Mouse (Mus musculus): Measurements from ENCODE around the gene Olfr1344. TPM values are rescaled to one million over a fixed set of nuclear protein-coding genes. Genes with fewer than 3 reads are reported as not detected.

Gene Olfr1344
- not detected in 2 replicates for polyA plus RNA-seq (2012; ENCODE audit: insufficient read depth, insufficient read length, missing spikeins)

- Histone ChIP-seq H3K4me1 (ENCODE audit: control insufficient read depth, insufficient read depth, low read length) (no peaks in the 10 kb centered on the region), H3K4me3 (ENCODE audit: insufficient read depth, low read length) (no peak within 1 kb of the TSS), H3K27ac (ENCODE audit: insufficient read depth, low read depth, low read length) (no peak within 1 kb of the TSS)
- no peak for TF ChIP-seq POLR2A (IDR thresholded peaks at IDR 0.05; ENCODE audit: borderline replicate concordance, low read depth, low read length)
- no peak for TF ChIP-seq CTCF (IDR thresholded peaks at IDR 0.05; ENCODE audit: low read depth, low read length)
Measured at GRCm38 (mm10) chr7:6438388-6438787, at the start of gene Olfr1344. Olfr1344 (plus strand) TSS chr7:6438688.

- no peak overlapping the region for H3K27ac ChIP-seq (ENCODE audit: insufficient read depth, low read depth, low read length)
- peaks cover 3% of the 10 kb centered on the region for H3K4me1 ChIP-seq (ENCODE audit: control insufficient read depth, insufficient read depth, low read length)
- TF ChIP-seq POLR2A (IDR thresholded peaks at IDR 0.05; ENCODE audit: borderline replicate concordance, low read depth, low read length), result no peak
- no peak for TF ChIP-seq CTCF (IDR thresholded peaks at IDR 0.05; ENCODE audit: low read depth, low read length)
Measured at GRCm38 (mm10) chr7:6388971-6389370, 49.5 kb upstream of the Olfr1344 start.

GRCm38 (mm10) chr7:6389449-6389848 is 49.0 kb upstream of the Olfr1344 start:
- TF ChIP-seq CTCF (IDR thresholded peaks at IDR 0.05; ENCODE audit: low read depth, low read length), result no peak
- no peak for TF ChIP-seq POLR2A (IDR thresholded peaks at IDR 0.05; ENCODE audit: borderline replicate concordance, low read depth, low read length)
- no peak overlapping the region for H3K4me3 ChIP-seq (ENCODE audit: insufficient read depth, low read length)

More at GRCm38 (mm10) chr7:6388971-6389370, 49.5 kb upstream of the Olfr1344 start:
- H3K4me3 ChIP-seq (ENCODE audit: insufficient read depth, low read length), result no peak overlapping the region

GRCm38 (mm10) chr7:6397996-6398975 is 40.2 kb upstream of the Olfr1344 start, which contains the start of gene Smim17:
Smim17 (plus strand) TSS chr7:6398715.
- no peak within 1 kb of the TSS for H3K27ac ChIP-seq (ENCODE audit: insufficient read depth, low read depth, low read length)

More at GRCm38 (mm10) chr7:6389449-6389848, 49.0 kb upstream of the Olfr1344 start:
- Histone ChIP-seq H3K27ac (ENCODE audit: insufficient read depth, low read depth, low read length) (no peak overlapping the region), H3K4me1 (ENCODE audit: control insufficient read depth, insufficient read depth, low read length) (no peaks in the 10 kb centered on the region; the same call in 1 of the 2 replicates)

GRCm38 (mm10) chr7:6410043-6410442 is 28.4 kb upstream of the Olfr1344 start, which contains the start of gene Gm20715:
Gm20715 (plus strand) TSS chr7:6410277.
- Histone ChIP-seq H3K27ac (ENCODE audit: insufficient read depth, low read depth, low read length) (no peak within 1 kb of the TSS), H3K4me1 (ENCODE audit: control insufficient read depth, insufficient read depth, low read length) (no peaks in the 10 kb centered on the region), H3K4me3 (ENCODE audit: insufficient read depth, low read length) (no peak within 1 kb of the TSS)
- TF ChIP-seq POLR2A (IDR thresholded peaks at IDR 0.05; ENCODE audit: borderline replicate concordance, low read depth, low read length), result no peak
- no peak for TF ChIP-seq CTCF (IDR thresholded peaks at IDR 0.05; ENCODE audit: low read depth, low read length)

More at GRCm38 (mm10) chr7:6397996-6398975, 40.2 kb upstream of the Olfr1344 start, which contains the start of gene Smim17:
- TF ChIP-seq POLR2A (IDR thresholded peaks at IDR 0.05; ENCODE audit: borderline replicate concordance, low read depth, low read length), result no peak
- no peak for TF ChIP-seq CTCF (IDR thresholded peaks at IDR 0.05; ENCODE audit: low read depth, low read length)
- peaks cover 3% of the 10 kb centered on the region; the same call in 1 of the 2 replicates for H3K4me1 ChIP-seq (ENCODE audit: control insufficient read depth, insufficient read depth, low read length)
- peak within 1 kb of the TSS; percentile 70 for H3K4me3 ChIP-seq (ENCODE audit: insufficient read depth, low read length)

GRCm38 (mm10) chr7:6414626-6415441 is 23.7 kb upstream of the Olfr1344 start:
- TF ChIP-seq CTCF (IDR thresholded peaks at IDR 0.05; ENCODE audit: low read depth, low read length) (no peak), POLR2A (IDR thresholded peaks at IDR 0.05; ENCODE audit: borderline replicate concordance, low read depth, low read length) (no peak)
- H3K27ac ChIP-seq (ENCODE audit: insufficient read depth, low read depth, low read length), result no peak overlapping the region
- no peak overlapping the region for H3K4me3 ChIP-seq (ENCODE audit: insufficient read depth, low read length)
- H3K4me1 ChIP-seq (ENCODE audit: control insufficient read depth, insufficient read depth, low read length), result no peaks in the 10 kb centered on the region

- TF ChIP-seq POLR2A (IDR thresholded peaks at IDR 0.05; ENCODE audit: borderline replicate concordance, low read depth, low read length) (no peak), CTCF (IDR thresholded peaks at IDR 0.05; ENCODE audit: low read depth, low read length) (no peak)
Measured at GRCm38 (mm10) chr7:6415442-6415787, 23.1 kb upstream of the Olfr1344 start.

GRCm38 (mm10) chr7:6419894-6420293 is 18.6 kb upstream of the Olfr1344 start:
- no peak overlapping the region for H3K4me3 ChIP-seq (ENCODE audit: insufficient read depth, low read length)
- H3K27ac ChIP-seq (ENCODE audit: insufficient read depth, low read depth, low read length), result no peak overlapping the region
- no peaks in the 10 kb centered on the region for H3K4me1 ChIP-seq (ENCODE audit: control insufficient read depth, insufficient read depth, low read length)
- no peak for TF ChIP-seq CTCF (IDR thresholded peaks at IDR 0.05; ENCODE audit: low read depth, low read length)
- TF ChIP-seq POLR2A (IDR thresholded peaks at IDR 0.05; ENCODE audit: borderline replicate concordance, low read depth, low read length), result no peak

More at GRCm38 (mm10) chr7:6415442-6415787, 23.1 kb upstream of the Olfr1344 start:
- H3K27ac ChIP-seq (ENCODE audit: insufficient read depth, low read depth, low read length), result no peak overlapping the region
- H3K4me3 ChIP-seq (ENCODE audit: insufficient read depth, low read length), result no peak overlapping the region
- no peaks in the 10 kb centered on the region for H3K4me1 ChIP-seq (ENCODE audit: control insufficient read depth, insufficient read depth, low read length)

GRCm38 (mm10) chr7:6429381-6429780 is 9.1 kb upstream of the Olfr1344 start:
- no peak overlapping the region for H3K4me3 ChIP-seq (ENCODE audit: insufficient read depth, low read length)
- H3K4me1 ChIP-seq (ENCODE audit: control insufficient read depth, insufficient read depth, low read length), result no peaks in the 10 kb centered on the region
- H3K27ac ChIP-seq (ENCODE audit: insufficient read depth, low read depth, low read length), result no peak overlapping the region
- TF ChIP-seq CTCF (IDR thresholded peaks at IDR 0.05; ENCODE audit: low read depth, low read length) (no peak), POLR2A (IDR thresholded peaks at IDR 0.05; ENCODE audit: borderline replicate concordance, low read depth, low read length) (no peak)

Measured in bone marrow macrophage, adult 2 months (primary cell).